Mouse (Mus musculus): ENCODE measurements around the gene Otop2. TPM values are rescaled to one million over a fixed set of nuclear protein-coding genes. Genes with fewer than 3 reads are reported as not detected.

Otop2 gene
- polyA plus RNA-seq, 1 experiment = 14.6 TPM

DNA sequence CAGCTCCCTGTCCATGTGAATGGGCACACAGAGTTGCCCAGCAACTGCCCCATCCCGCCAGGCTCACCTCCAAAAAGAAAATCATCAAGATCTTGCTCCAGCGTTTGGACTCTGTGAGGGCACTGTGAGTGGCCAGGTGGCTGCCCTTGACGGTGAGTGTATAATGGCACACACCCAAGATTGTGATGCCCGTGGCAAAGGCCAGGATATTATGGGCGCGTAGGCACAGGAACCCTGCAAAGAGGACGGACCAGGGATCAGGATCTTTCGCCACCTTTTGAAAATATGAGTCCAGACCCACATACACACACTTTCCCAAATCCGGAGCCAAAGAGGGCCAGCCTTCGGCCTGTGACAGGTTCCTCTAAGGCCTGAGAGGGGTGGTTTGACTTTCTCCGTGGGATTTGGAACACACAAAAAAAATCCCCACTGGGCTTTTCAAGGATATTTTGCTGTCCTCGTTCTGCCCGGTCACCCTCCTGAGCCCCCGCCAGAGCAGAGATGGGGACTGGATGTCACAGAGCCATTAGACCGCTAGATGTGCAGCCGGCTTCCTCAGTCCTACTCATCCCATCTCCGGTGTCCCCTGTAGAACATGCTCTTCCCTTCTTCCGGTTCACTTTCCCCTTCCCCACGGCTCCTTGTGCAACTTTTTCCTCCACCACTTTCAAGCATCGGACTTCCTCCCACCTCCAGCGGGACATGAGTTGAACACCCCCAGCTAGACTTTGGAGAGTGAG is 10.3 kb upstream of the Otop2 start:
- no peak for DNase-seq (ENCODE audit: extremely low spot score in 1 of 2, low spot score in 1 of 2)

DNA sequence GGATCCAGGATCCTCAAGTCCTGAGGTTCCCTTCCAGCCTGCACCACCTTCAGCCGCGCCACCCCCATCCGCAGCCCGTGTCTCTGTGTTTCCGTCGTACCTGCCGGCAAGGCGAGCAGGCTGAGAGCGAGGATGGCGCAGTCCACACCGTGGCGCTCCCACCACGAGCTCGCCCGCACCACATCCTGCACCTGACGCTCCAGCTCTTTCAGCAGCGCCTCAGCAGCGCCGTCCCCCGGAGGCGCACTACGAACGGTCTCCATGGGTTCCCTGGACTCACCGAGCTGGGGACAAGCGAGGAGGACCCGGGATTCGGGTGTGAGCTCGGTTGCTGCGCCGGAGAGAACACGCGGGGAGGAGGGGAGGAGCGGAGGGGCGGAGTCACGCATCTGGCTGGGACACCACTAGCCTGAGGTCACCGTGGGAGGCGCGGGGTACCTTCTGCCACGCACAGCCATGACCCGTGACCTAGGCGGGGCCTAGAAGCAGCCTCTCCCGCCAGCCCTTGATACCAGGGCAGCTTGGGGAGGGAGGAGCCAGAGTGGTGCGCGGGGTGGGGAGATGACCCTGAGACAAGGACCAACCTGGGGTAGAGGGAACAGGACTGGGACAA is 9.6 kb upstream of the Otop2 start, which contains the start of gene Fads6:
Fads6 (minus strand) TSS at position 450 of the 613 bp plus-strand sequence.
- DNase-seq (ENCODE audit: extremely low spot score in 1 of 2, low spot score in 1 of 2) = peak; percentile 59 to 76

DNA sequence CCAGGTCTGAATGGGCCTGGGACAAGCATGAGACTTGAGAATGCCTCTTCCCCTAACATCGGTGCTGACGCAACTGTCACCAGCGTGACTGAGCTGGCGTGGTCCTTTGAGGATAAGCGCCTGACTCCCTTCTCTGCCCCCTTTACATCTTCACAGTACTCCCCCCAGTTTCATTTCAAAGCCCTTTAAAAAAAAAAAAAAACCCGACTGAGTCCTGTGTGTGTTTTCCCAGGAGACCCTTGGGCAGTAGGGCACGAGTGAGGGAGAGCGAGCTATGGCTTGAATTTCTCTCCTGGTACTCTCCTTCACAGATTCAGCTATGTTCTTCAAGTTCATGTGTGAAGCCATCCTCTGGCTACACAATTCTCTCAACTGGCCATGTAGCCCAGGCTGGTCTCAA is 8.8 kb upstream of the Otop2 start:
- DNase-seq (ENCODE audit: extremely low spot score in 1 of 2, low spot score in 1 of 2) = no peak

DNA sequence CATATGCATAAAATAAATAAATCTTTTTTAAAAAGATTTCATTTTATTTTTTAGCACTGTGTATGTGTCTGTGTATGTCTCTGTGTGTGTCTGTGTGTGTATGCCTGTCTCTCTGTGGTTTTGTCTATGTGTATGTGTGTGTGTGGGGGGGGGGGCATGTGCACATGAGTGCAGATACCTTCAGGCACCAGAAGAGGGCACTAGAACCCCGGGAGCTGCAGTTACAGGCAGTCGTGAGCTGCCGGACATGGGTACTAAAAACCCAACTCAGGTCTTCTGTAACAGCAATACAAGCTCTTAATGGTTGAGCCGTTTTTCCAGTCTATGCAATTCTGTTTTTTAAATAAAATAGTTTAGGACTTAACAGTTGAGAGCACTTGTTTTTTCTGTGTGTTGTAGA is 6.2 kb upstream of the Otop2 start:
- DNase-seq (ENCODE audit: extremely low spot score in 1 of 2, low spot score in 1 of 2) = no peak

DNA sequence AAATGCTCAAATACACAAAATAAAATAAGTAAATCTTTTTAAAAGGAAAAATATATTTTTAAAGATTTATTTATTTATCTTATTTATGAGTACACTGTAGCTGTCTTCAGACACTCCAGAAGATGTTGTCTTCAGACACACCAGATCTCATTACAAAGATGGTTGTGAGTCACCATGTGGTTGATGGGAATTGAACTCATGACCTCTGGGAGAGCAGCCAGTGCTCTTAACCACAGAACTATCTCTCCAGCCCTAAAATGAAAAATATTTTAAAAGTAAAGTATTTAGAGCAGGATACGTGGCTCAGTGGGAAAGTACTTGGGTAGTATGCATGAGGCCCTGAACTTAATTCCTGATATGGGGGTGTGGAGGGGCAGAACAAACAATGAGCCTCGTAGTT is 5.6 kb upstream of the Otop2 start:
- DNase-seq (ENCODE audit: extremely low spot score in 1 of 2, low spot score in 1 of 2) = no peak

DNA sequence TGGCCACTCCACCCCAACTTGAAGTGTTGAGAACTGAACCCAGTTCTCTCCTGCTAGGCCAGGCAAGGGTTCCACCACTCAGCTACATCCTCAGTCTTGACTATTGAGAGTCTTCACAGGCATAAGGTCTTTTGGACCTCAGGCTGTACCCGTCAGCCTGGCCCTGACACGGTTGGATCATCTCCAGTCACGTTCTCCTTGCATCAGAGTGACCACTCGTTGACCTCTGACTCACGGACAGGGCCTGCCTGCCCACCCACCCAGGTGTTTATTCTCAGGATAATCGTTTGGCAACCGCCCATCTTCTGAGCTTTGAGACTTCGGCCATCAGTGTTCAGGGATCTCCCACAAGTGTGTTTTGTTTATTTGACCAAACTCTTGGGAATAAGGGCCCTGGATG is 3.8 kb upstream of the Otop2 start:
- no peak for DNase-seq (ENCODE audit: extremely low spot score in 1 of 2, low spot score in 1 of 2)

DNA sequence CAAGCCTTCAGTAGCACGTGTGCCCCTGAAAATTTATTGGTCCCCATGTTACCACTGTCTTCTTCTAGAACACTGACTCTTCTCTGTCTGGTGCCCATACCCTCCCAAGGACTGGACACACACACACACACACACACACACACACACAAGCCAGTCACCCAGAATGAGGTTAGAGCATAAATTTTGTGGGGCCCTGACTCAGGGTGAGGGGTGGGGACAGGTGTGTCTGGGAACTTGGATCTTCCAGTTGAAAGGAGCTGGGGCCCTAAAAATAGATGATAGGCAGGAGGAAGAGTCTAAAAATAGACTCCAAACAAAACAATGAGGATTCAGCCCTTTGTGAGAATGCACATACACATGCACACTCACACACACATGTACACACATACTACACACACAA is 1.8 kb downstream of the Otop2 start:
- no peak for DNase-seq (ENCODE audit: extremely low spot score in 1 of 2, low spot score in 1 of 2)

DNA sequence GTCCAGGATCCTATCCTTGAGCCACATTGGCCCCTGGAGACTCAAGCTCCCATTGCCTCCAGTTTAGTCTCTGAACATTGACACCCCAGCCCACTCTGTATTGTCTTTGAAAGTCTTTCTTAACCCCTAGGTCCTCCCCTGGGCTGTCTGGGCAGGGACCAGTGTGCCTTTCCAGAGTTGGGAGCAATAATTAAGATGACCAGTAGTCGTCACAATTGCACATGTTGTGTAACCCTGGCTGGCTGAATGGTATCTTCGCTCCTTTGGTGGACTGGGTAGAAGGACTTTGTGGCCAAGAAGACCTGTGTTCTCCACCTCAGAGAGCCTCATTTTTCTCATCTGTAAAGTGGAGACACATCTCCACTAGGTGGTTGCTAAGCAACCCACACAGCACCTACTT is 7.3 kb downstream of the Otop2 start:
- no peak for DNase-seq (ENCODE audit: extremely low spot score in 1 of 2, low spot score in 1 of 2)

DNA sequence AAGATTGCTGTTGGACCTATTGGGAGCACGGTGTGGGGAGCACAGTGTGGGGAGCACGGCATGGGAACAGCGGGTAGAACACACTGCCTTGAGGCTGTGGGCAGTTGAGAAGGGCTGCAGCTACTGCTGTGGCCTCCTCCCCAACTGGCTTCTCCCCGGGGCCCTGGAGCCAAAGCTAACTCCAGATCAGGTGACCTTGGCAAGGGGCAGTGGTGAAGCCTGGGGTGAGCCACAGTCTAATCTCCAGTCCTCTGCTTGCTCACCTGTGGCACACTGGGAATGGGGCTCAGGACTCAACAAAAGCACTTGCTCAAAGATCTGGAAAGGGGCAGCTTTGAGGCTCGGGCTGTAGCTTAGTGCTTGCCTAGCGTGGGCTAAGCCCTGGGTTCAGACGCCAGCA is 10.2 kb downstream of the Otop2 start:
- DNase-seq (ENCODE audit: extremely low spot score in 1 of 2, low spot score in 1 of 2) = no peak

DNA sequence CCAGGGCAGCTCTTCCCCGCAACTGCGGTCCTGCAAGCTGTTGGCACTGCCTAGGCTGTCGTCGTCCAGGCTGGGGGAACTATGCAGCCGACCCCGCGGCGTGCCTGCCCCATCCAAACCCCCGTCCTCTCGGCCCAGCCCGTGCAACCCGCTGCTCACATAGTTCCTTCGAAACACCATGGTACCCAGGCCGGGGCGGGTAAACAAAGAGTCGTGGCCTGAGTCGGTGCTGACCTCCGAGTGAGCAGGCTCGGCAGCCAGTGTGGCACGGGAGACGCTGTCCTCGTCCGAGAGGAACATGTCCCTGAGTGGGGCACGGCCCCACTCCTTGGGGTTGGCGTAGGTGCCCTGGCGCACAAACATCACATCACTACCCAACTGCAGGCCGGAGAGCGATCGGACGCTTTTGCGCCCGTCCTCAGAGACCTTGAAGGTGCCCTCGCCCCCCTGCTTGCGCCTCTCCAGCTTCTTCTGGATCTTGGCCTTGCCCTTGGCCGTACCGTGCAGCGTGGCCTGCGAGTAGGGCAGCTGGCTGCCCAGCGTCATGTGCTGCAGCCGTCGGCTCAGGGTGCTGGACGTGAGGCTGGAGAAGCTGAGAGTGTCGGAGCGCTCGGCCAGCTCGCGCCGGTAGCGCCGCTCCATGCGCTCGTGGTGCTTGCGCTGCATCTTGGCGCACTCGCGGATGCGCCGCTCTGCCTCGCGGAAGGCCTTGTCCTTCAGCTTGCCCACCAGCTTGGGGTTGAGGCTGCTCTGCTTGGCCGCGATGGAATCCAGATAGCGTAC is 11.5 kb downstream of the Otop2 start:
- no peak for DNase-seq (ENCODE audit: extremely low spot score in 1 of 2, low spot score in 1 of 2)

DNA sequence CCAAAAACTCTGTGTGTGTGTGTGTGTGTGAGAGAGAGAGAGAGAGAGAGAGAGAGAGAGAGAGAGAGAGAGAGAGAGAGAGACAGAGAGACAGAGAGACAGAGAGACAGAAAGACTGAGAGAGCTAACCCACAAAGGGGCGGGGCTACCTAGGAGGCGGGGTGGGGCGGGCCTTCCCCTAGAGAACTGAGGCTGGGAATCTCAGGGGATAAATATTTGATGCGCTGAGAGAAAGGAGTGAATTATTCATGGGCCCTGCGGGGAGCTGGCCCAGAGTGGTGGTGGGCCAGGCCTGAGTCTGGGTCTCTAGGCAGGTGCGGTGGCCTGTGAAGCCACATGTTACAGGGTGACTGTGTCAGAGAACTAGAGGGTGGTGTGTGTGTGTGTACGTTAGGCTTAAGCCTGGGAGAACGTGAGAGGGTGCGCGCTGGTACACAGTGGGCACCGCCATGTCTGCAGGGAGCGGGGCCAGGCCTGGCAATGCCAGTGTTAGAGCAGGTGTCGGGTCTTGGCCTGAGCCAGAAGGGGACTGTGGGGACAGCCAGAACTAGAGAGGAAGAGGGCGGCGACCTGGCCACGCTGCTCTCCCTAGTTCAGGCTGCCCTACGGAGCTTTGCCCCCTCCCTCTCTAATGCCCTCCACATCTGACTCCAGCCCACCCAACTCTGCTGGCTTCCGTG is 12.9 kb downstream of the Otop2 start:
- DNase-seq (ENCODE audit: extremely low spot score in 1 of 2, low spot score in 1 of 2) = no peak

DNA sequence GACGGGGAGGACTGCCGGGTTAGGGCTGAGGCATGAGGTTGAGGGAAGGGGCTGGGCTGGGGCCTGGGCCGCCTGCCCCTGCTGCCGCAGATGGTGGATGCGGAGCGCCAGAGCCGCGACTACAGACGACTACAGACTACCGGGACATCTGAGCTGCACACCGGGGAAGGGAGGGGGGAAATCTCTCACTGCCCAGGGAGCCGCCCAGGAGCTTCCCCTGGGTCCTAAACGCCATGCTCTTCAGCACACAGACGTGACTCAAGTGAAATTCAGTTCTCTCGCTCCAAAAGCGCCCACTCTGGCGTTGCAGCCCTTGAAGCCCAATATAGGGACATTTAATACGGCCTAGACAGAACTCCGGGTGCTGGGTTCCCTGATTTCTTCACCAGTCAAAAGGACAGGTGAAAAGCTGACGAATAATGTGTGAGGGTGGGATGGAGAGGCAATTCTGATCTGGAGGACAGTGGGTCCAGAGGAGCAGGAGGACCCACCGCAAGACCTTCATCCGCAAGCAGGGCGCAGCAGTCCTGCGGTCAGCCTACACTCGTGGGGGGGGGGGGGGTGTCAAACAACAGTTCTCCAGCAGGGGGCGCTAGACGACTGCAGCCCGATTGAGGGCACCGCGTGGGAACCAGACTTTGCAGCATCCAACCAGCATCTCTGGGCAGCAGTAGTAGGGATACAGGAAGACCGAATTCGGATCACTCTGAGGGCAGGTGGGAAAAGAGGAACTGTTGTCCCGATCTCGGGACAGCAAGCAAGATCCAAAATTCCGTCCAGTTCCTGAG is 15.1 kb downstream of the Otop2 start, which contains the start of gene Ush1g:
Ush1g (minus strand) TSS at position 136 of the 788 bp plus-strand sequence.
- DNase-seq (ENCODE audit: extremely low spot score in 1 of 2, low spot score in 1 of 2) = peak in 1 of 2 experiments; percentile 59

DNA sequence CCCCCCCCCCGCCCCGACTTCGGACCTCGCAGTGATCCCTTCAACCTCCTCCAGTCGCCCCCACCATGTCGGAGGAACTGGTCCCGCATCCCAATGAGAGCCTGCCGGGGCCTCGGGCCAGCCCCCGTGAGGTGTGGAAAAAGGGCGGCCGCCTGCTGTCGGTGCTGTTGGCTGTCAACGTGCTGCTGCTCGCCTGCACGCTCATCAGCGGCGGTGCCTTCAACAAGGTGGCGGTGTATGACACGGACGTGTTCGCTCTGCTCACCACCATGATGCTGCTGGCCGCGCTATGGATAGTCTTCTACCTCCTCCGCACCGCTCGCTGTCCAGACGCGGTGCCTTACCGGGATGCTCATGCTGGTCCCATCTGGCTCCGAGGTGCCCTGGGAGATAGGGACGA is 16.4 kb downstream of the Otop2 start:
- DNase-seq (ENCODE audit: extremely low spot score in 1 of 2, low spot score in 1 of 2) = no peak

DNA sequence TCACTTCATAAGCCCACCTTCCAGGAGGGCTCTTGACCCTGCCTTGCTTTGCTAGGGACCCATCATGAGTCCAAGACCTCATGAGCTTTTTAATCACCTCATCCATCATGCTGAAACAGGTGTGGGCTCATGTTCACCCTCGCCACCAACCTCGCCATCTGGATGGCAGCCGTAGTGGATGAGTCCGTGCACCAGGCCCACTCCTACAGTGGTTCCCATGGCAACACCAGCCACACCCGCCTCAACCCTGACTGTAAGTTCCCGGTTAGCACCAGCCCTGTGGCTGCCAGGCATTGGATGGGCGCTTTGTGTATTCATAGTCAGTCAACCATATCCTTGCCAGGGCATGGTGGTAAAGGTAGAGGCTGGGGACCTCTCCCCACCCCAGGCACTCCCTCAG is 19.8 kb downstream of the Otop2 start:
- peak in 1 of 2 experiments; percentile 64 for DNase-seq (ENCODE audit: extremely low spot score in 1 of 2, low spot score in 1 of 2)

DNA sequence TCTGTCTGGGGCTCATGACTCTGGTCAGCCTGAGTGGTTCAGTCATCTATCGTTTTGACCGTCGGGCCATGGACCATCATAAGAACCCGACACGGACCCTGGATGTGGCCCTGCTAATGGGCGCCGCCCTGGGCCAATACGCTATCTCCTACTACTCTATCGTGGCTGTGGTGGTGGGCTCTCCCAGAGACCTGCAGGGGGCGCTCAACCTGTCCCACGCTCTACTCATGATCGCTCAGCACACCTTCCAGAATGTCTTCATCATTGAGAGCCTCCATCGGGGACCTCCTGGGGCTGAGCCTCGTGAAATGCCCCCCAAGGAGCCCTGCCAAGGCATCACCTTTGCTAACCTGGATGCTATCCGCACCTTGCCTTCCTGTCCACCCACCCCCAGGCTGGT is 22.4 kb downstream of the Otop2 start:
- DNase-seq (ENCODE audit: extremely low spot score in 1 of 2, low spot score in 1 of 2) = no peak

DNA sequence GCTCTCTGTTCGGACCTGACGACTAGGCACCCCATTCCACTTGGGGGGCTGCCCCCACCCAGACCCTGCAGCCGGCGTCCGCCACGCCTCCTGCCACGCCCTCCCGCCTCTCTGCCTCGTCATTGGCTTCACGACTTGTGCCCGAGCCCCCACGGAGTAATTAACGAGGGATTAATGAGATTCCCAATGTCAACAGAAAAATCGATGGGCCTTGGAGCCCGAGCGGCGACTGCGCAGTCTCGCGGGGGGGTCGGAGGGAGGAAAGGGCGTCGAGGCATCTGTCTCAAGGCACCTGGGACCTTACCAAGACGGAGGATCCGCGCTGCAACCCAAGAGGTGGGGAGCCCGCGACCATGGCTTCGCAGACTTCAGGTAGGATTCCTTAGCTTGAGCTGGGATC is 27.6 kb downstream of the Otop2 start, which contains the start of gene Otop3:
Otop3 (plus strand) TSS at position 201 of the 400 bp plus-strand sequence.
- no peak for DNase-seq (ENCODE audit: extremely low spot score in 1 of 2, low spot score in 1 of 2)

DNA sequence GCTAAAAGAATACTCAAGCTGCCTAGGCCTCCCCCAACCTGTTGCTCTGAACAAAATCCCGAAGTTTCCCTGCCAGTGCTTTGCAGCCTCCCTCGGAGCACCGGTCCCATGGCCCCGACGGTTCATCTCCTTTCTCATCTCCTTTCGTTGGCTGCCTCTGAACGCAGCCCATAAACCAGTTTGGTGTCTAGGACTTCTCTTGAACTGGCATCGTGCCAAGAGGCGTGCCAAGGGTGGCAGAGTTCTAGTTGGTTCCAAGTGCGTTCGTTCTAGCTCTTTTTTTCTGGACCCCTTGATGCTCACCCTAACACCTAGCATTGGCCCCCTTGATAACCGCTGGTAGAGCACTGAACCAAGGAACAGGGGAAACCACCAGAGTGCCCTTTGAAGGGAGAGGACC is 28.3 kb downstream of the Otop2 start:
- no peak for DNase-seq (ENCODE audit: extremely low spot score in 1 of 2, low spot score in 1 of 2)

DNA sequence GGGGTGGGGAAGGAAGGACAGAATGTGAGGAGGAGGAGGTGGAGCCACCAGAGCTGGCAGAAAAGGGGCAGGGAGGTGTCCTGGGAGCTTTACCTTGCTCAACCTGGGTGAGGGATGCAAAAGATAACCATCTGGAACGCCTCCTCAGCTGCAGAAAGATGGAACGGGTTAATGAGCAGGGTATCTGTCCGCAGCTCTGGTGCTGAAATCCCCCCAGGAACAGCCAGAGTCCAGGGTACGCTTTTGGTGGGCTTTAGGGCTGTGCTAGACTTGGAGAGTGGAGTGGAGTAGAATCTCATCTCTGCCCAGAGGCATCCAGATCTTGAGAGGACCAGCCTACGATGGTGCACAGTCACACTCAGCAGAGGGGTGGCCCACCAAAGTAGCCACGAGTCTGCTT is 29.2 kb downstream of the Otop2 start:
- DNase-seq (ENCODE audit: extremely low spot score in 1 of 2, low spot score in 1 of 2) = no peak

DNA sequence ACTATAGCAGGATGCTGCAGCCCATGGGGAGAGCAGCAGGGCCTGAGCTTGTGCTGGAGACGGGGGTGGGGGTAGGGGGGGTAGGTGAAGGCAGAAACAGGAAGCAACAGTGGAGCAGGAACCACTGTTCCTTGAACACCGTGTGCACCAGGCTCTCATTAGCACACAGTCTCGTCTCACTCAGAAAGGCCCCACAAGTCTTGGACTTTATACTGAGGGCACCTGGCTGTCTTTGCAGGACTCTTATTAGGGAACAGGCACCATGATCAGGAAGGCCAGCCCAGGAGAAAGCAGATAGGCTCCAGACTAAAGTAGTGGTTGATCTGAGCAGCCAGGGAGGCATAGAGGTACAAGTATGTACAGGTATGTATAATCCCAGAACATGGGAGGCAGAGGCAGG is 30.4 kb downstream of the Otop2 start:
- DNase-seq (ENCODE audit: extremely low spot score in 1 of 2, low spot score in 1 of 2) = no peak

DNA sequence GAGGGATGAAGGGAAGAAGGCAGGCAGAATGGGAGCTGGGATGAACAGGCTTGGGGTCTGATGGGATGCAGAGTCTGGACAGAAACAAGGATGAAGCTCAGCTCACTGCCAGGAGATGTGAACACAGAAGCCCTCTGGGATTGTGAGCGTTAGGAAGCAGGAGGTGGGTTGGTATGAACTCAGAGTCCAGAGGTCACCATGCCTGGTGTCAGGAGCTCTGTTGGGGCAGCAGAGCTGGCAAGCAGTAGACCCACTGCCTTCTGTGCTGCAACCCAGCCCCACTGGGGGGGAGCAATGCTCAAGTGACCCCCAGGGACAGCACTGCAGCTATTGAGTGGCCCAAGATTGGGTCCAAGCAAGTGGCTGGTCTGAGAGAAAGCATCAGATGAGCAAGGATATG is 30.9 kb downstream of the Otop2 start:
- no peak for DNase-seq (ENCODE audit: extremely low spot score in 1 of 2, low spot score in 1 of 2)
